Mouse (Mus musculus) myocyte (in vitro differentiated cells): ENCODE measurements around the gene Omg.

ENCODE experiments used
- CEBPB ChIP-seq: IDR thresholded peaks from 2 replicates; pipeline ENCODE4 v1.6.1; 2011; ENCODE audit warnings: mild to moderate bottlenecking, moderate library complexity; ENCODE audit not compliant: poor library complexity, insufficient read depth, severe bottlenecking
- E2F4 ChIP-seq: IDR thresholded peaks from one replicate; pipeline ENCODE4 v1.6.1; 2011; ENCODE audit warnings: mild to moderate bottlenecking, control low read depth, moderate library complexity; ENCODE audit not compliant: insufficient read depth
- MAX ChIP-seq: IDR thresholded peaks from one replicate; pipeline ENCODE4 v1.6.1; 2011; ENCODE audit warnings: low read depth, mild to moderate bottlenecking, control low read depth
- MYOD1 ChIP-seq, 3 experiments: IDR thresholded peaks; one replicate each; pipeline ENCODE4 v1.6.1; 2011; ENCODE audit warnings: control low read depth in 2 of 3, low read depth in 2 of 3, mild to moderate bottlenecking in 2 of 3, moderate library complexity in 1 of 3; ENCODE audit not compliant: insufficient read length in 2 of 3, control insufficient read depth in 1 of 3
- REST ChIP-seq: IDR thresholded peaks from one replicate; pipeline ENCODE4 v1.6.1; 2011; ENCODE audit warnings: mild to moderate bottlenecking, control low read depth, moderate library complexity; ENCODE audit not compliant: insufficient read depth, insufficient read length

DNA sequence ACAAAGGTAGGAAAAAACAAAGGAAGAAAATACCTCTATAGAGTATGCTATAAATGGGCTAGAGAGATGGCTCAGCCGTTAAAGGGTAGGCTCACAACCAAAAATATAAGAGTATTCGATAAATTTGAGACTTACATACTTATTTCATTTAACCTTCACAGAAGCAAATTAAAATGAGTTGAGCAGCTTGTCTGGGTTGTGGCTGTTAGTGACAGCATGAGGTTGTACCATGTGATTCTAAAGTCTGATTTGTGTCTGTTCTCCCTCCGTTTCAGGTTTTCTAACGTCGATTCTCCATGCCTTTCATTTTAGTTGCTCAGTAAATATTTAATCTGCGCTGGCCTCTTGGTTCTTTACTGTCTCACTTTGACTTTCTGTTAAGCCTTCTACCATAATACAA is 15.4 kb upstream of the Omg start:
- TF ChIP-seq MYOD1 (IDR thresholded peaks at IDR 0.05; ENCODE audit: control insufficient read depth in 1 of 3, insufficient read length in 2 of 3, low read depth in 2 of 3) (no peak), REST (no peak), CEBPB (no peak), E2F4 (no peak), MAX (no peak)
